Mouse (Mus musculus) hindbrain, embryonic 11.5 days (tissue): ENCODE results near the gene Dtwd1. TPM values are rescaled to one million over a fixed set of nuclear protein-coding genes. Genes with fewer than 3 reads are reported as not detected.

Source experiments
- ATAC-seq: fragments of 200-750 bp; cut with Nextera tagmentation; 2 replicates; pipeline ENCODE4 v1.8.0; 2017; ENCODE audit warnings: mild to moderate bottlenecking, moderate TSS enrichment, moderate library complexity; ENCODE audit not compliant: low FRiP score
- DNase-seq: peaks from one replicate; pipeline ENCODE4 v3.0.0-alpha.2; 2015; ENCODE audit warnings: low spot score
- H3K27ac ChIP-seq: fragments of 300-500 bp; sonication (generic); 2 replicates; pipeline ENCODE4 v1.5.1; 2014; ENCODE audit warnings: mild to moderate bottlenecking, low read depth, low read length
- H3K27me3 ChIP-seq: fragments of 300-500 bp; sonication (generic); 2 replicates; pipeline ENCODE4 v1.6.1; 2014; ENCODE audit warnings: mild to moderate bottlenecking, low read length, moderate library complexity, mixed read lengths; ENCODE audit not compliant: control insufficient read depth, insufficient read depth
- H3K36me3 ChIP-seq: fragments of 300-500 bp; sonication (generic); 2 replicates; pipeline ENCODE4 v1.6.1; 2014; ENCODE audit warnings: mild to moderate bottlenecking, low read length, moderate library complexity, mixed read lengths; ENCODE audit not compliant: control insufficient read depth, insufficient read depth
- H3K4me1 ChIP-seq: fragments of 300-500 bp; sonication (generic); replicated peaks from 2 replicates; pipeline ENCODE4 v1.6.1; 2014; ENCODE audit warnings: low read length, mixed read lengths; ENCODE audit not compliant: control insufficient read depth, insufficient read depth
- H3K4me2 ChIP-seq: fragments of 300-500 bp; sonication (generic); replicated peaks from 2 replicates; pipeline ENCODE4 v1.6.1; 2014; ENCODE audit warnings: mild to moderate bottlenecking, low read depth, low read length
- H3K4me3 ChIP-seq: fragments of 300-500 bp; sonication (generic); 2 replicates; pipeline ENCODE4 v1.5.1; 2014; ENCODE audit warnings: low read depth, low read length
- H3K9ac ChIP-seq: fragments of 300-500 bp; sonication (generic); 2 replicates; pipeline ENCODE4 v1.6.1; 2014; ENCODE audit warnings: low read depth, low read length
- H3K9me3 ChIP-seq: fragments of 300-500 bp; sonication (generic); 2 replicates; pipeline ENCODE4 v1.6.1; 2016; ENCODE audit warnings: low read length; ENCODE audit not compliant: control insufficient read depth
- WGBS: fragments of 180-500 bp; shearing (Covaris S2); extraction: QIAGEN DNeasy Blood & Tissue Kit; methylation state at CpG from one replicate; pipeline ENCODE4 v1.1.7; 2014; 5-methylcytosine and 5-hydroxymethylcytosine counted together
- polyA plus RNA-seq: library from polyadenylated mRNA; unstranded; fragments of >200 nt; fragmentation: Nextera tagmentation; extraction: Ambion mirVana; gene quantifications from 2 replicates; pipeline ENCODE4 v1.2.1, GENCODE M21; 2014

Gene Dtwd1
- polyA plus RNA-seq = 25.7 and 27.0 TPM in 2 replicates

GRCm38 (mm10) chr2:126151855-126152571 is at the start of gene Dtwd1, which contains the start of gene Fam227b:
Dtwd1 (plus strand) TSS chr2:126152141.
Fam227b (minus strand) TSS chr2:126152004.
- no peaks in the 10 kb centered on the region for H3K9me3 ChIP-seq
- no peaks in the 10 kb centered on the region for H3K4me1 ChIP-seq
- peak within 1 kb of the TSS; percentile 82 for H3K27ac ChIP-seq
- WGBS = under 1% methylated on average over 56 of the region's 57 CpGs
- DNase-seq = peak; percentile 99
- H3K4me3 ChIP-seq = peak within 1 kb of the TSS; percentile 75
- no peaks in the 10 kb centered on the region for H3K27me3 ChIP-seq
- ATAC-seq = peak; percentile 99
- peak within 1 kb of the TSS; percentile 48 for H3K4me2 ChIP-seq
- peak within 1 kb of the TSS; percentile 83 for H3K9ac ChIP-seq
- H3K36me3 ChIP-seq = no peaks in the 10 kb centered on the region

- no peak for ATAC-seq
- no peaks in the 10 kb centered on the region for H3K4me1 ChIP-seq
- H3K4me2 ChIP-seq = no peak overlapping the region
- no peak overlapping the region for H3K4me3 ChIP-seq
- H3K9me3 ChIP-seq = no peaks in the 10 kb centered on the region
- H3K27ac ChIP-seq = no peak overlapping the region
- no peaks in the 10 kb centered on the region for H3K36me3 ChIP-seq
- H3K27me3 ChIP-seq = no peaks in the 10 kb centered on the region
- no peak overlapping the region for H3K9ac ChIP-seq
- no peak for DNase-seq
Observed at GRCm38 (mm10) chr2:126147723-126148122, 4.2 kb upstream of the Dtwd1 start.

GRCm38 (mm10) chr2:126165277-126166018 is 13.5 kb downstream of the Dtwd1 start:
- H3K27me3 ChIP-seq = no peaks in the 10 kb centered on the region
- H3K4me1 ChIP-seq = no peaks in the 10 kb centered on the region
- H3K9me3 ChIP-seq = no peaks in the 10 kb centered on the region
- WGBS = 90% methylated on average over 5 of the region's 5 CpGs
- DNase-seq (no peak), ATAC-seq (no peak)
- no peak overlapping the region for H3K9ac ChIP-seq
- no peak overlapping the region for H3K27ac ChIP-seq
- no peak overlapping the region for H3K4me2 ChIP-seq
- H3K4me3 ChIP-seq = no peak overlapping the region
- H3K36me3 ChIP-seq = peaks cover 2% of the 10 kb centered on the region; the same call in 1 of the 2 replicates

GRCm38 (mm10) chr2:126166335-126166734 is 14.4 kb downstream of the Dtwd1 start:
- no peak for DNase-seq
- H3K9ac ChIP-seq = no peak overlapping the region
- H3K27ac ChIP-seq = no peak overlapping the region
- no peaks in the 10 kb centered on the region for H3K4me1 ChIP-seq
- H3K4me2 ChIP-seq = no peak overlapping the region
- no peak for ATAC-seq
- no peak overlapping the region for H3K4me3 ChIP-seq
- no peaks in the 10 kb centered on the region for H3K27me3 ChIP-seq
- H3K9me3 ChIP-seq = no peaks in the 10 kb centered on the region
- H3K36me3 ChIP-seq = no peaks in the 10 kb centered on the region

- WGBS = 91% methylated on average over 8 of the region's 8 CpGs
- ATAC-seq (no peak), DNase-seq (no peak)
- H3K4me2 ChIP-seq = no peak overlapping the region
- H3K27me3 ChIP-seq = no peaks in the 10 kb centered on the region
- H3K36me3 ChIP-seq = no peaks in the 10 kb centered on the region
- H3K4me1 ChIP-seq = no peaks in the 10 kb centered on the region
- H3K27ac ChIP-seq = no peak overlapping the region
- H3K9me3 ChIP-seq = no peaks in the 10 kb centered on the region
- H3K4me3 ChIP-seq = no peak overlapping the region
- no peak overlapping the region for H3K9ac ChIP-seq
Observed at GRCm38 (mm10) chr2:126166848-126167617, 15.1 kb downstream of the Dtwd1 start.

- H3K36me3 ChIP-seq = no peaks in the 10 kb centered on the region
- DNase-seq = no peak
- no peak overlapping the region for H3K4me2 ChIP-seq
- ATAC-seq = no peak
- no peaks in the 10 kb centered on the region for H3K4me1 ChIP-seq
- no peak overlapping the region for H3K27ac ChIP-seq
- no peak overlapping the region for H3K4me3 ChIP-seq
- H3K9ac ChIP-seq = no peak overlapping the region
- no peaks in the 10 kb centered on the region for H3K27me3 ChIP-seq
- H3K9me3 ChIP-seq = no peaks in the 10 kb centered on the region
- 85% methylated on average over 1 of the region's 1 CpGs for WGBS
Observed at GRCm38 (mm10) chr2:126171427-126171826, 19.5 kb downstream of the Dtwd1 start.

- no peak overlapping the region for H3K4me3 ChIP-seq
- DNase-seq (no peak), ATAC-seq (no peak)
- WGBS = 84% methylated on average over 4 of the region's 4 CpGs
- H3K4me1 ChIP-seq = no peaks in the 10 kb centered on the region
- H3K9me3 ChIP-seq = no peaks in the 10 kb centered on the region
- H3K36me3 ChIP-seq = no peaks in the 10 kb centered on the region
- no peak overlapping the region for H3K9ac ChIP-seq
- no peak overlapping the region for H3K4me2 ChIP-seq
- H3K27me3 ChIP-seq = no peaks in the 10 kb centered on the region
- H3K27ac ChIP-seq = no peak overlapping the region
Observed at GRCm38 (mm10) chr2:126191306-126191705, 39.4 kb downstream of the Dtwd1 start.

- Histone ChIP-seq H3K4me2 (no peak overlapping the region), H3K9me3 (no peaks in the 10 kb centered on the region), H3K4me1 (no peaks in the 10 kb centered on the region), H3K27ac (no peak overlapping the region), H3K36me3 (no peaks in the 10 kb centered on the region), H3K4me3 (no peak overlapping the region), H3K27me3 (no peaks in the 10 kb centered on the region), H3K9ac (no peak overlapping the region)
- no peak for DNase-seq
- 81% methylated on average over 2 of the region's 2 CpGs for WGBS
- ATAC-seq = no peak
Observed at GRCm38 (mm10) chr2:126192129-126192528, 40.2 kb downstream of the Dtwd1 start.
